In genomic region chr3:96834587-96835348, GRCm38 (mm10) we compare ENCODE assay signal across 22 mouse cellular contexts. TPM values are rescaled to one million over a fixed set of nuclear protein-coding genes. Genes with fewer than 3 reads are reported as not detected.
DNase-seq lines count a peak whose midpoint lies in the region; TF ChIP-seq lines count a peak whose summit lies in the region.
"Had no signal": no experiment of that assay in that cellular context is flagged by ENCODE, and none has a peak within 500 bp of the region (broad histone marks: within the 10 kb centered on the region; RNA-seq: fewer than 3 reads in every experiment).

No protein-coding gene starts in this region.

- peaks cover 3% of the 10 kb centered on the region; the same call in 1 of the 2 replicates for H3K4me1 ChIP-seq in testis, adult 2 months (ENCODE audit: control insufficient read depth, insufficient read depth, low read length)
- H3K4me1 ChIP-seq in small intestine, adult 2 months (ENCODE audit: control insufficient read depth, insufficient read depth, insufficient read length, low read length) = peaks cover 17% of the 10 kb centered on the region; the same call in 1 of the 2 replicates
- H3K4me1 ChIP-seq: embryonic facial prominence, embryonic 12.5 days; forebrain, embryonic 15.5 days; heart, embryonic 12.5 days had no signal

- no peak for TF ChIP-seq CTCF in testis, adult 2 months (IDR thresholded peaks at IDR 0.05; ENCODE audit: control insufficient read depth, insufficient read depth, insufficient replicate concordance, low read depth, low read length)
- no peak for TF ChIP-seq CTCF in small intestine, adult 2 months (IDR thresholded peaks at IDR 0.05; ENCODE audit: extremely low read depth, insufficient read length, insufficient replicate concordance, low read depth, low read length)

- intact Hi-C loops in left cerebral cortex, postnatal 36 days (cut with DNase I) = no loop called here

- 57% methylated on average over 7 of the region's 7 CpGs for WGBS in small intestine, adult 2 months

- H3K27me3 ChIP-seq in testis, adult 2 months (ENCODE audit: control insufficient read depth, insufficient read depth, low read length) = no peaks in the 10 kb centered on the region
- H3K27me3 ChIP-seq in small intestine, adult 2 months (ENCODE audit: control insufficient read depth, insufficient read depth, low read length) = no peaks in the 10 kb centered on the region
- H3K27me3 ChIP-seq: embryonic facial prominence, embryonic 12.5 days; forebrain, embryonic 15.5 days; heart, embryonic 12.5 days had no signal

- no peak overlapping the region for H3K27ac ChIP-seq in testis, adult 2 months (ENCODE audit: control insufficient read depth, insufficient read depth, low read depth, low read length)
- peak overlapping the region; percentile 85 for H3K27ac ChIP-seq in small intestine, adult 2 months (ENCODE audit: insufficient read depth, low read depth, low read length)
- H3K27ac ChIP-seq: embryonic facial prominence, embryonic 12.5 days; forebrain, embryonic 15.5 days; heart, adult 2 months; hindbrain, embryonic 10.5 days had no signal

- no peaks in the 10 kb centered on the region for H3K36me3 ChIP-seq in testis, adult 2 months (ENCODE audit: control insufficient read depth, insufficient read depth, low read length)
- H3K36me3 ChIP-seq in small intestine, adult 2 months (ENCODE audit: control insufficient read depth, insufficient read depth, low read length) = peaks cover 10% of the 10 kb centered on the region; the same call in 1 of the 2 replicates
- H3K36me3 ChIP-seq: embryonic facial prominence, embryonic 12.5 days; forebrain, embryonic 15.5 days; heart, embryonic 12.5 days; hindbrain, embryonic 10.5 days had no signal

- peak overlapping the region; percentile 67 for H3K4me3 ChIP-seq in testis, adult 2 months (ENCODE audit: control insufficient read depth, low read depth, low read length)
- H3K4me3 ChIP-seq in small intestine, adult 2 months (ENCODE audit: low read depth, low read length) = peak overlapping the region; percentile 5; the same call in 1 of the 2 replicates
- H3K4me3 ChIP-seq: embryonic facial prominence, embryonic 12.5 days; forebrain, embryonic 15.5 days; heart, adult 2 months; heart, embryonic 12.5 days; hindbrain, embryonic 10.5 days had no signal

- no peak for TF ChIP-seq POLR2A in testis, adult 2 months (IDR thresholded peaks at IDR 0.05; ENCODE audit: control insufficient read depth, low read depth, low read length)
- TF ChIP-seq POLR2A in small intestine, adult 2 months (IDR thresholded peaks at IDR 0.05; ENCODE audit: low read depth, low read length) = no peak

- DNase-seq in testis, postnatal 10 days (ENCODE audit: low spot score) = no peak
- peak; percentile 88 for DNase-seq in kidney, adult 9 months
- DNase-seq in kidney, postnatal 10 days = peak; percentile 53
- no peak for DNase-seq in adrenal gland, postnatal 14 days
- DNase-seq in ovary, postnatal 14 days (ENCODE audit: low spot score) = no peak
- no peak for DNase-seq in left cerebral cortex, postnatal 36 days (ENCODE audit: low spot score in 2 of 2)
- DNase-seq: adrenal gland, adult 2 months; adrenal gland, postnatal 36 days; cerebellum, adult 8-10 months; cerebellum, postnatal 14 days; gastrocnemius, postnatal 10 days; heart, adult 2 months had no signal

RNA-seq across cellular contexts. Expression of gene Cd160, which starts 5.6 kb away (rescaled TPM):
- not detected in 2 replicates for polyA plus RNA-seq in testis, adult 2 months (2012; rRNA removed)
- polyA plus RNA-seq in small intestine, adult 2 months (2012; rRNA removed) = 2.4 and 3.4 TPM in 2 replicates
- total RNA-seq in adrenal gland, postnatal 14 days (2021) = not detected in 2 replicates
- not detected for total RNA-seq in left cerebral cortex, postnatal 36 days (2021)
- total RNA-seq: adrenal gland, adult 2 months; common myeloid progenitor, adult 5-6 weeks; gastrocnemius, postnatal 10 days; gastrocnemius, postnatal 4 days; heart, adult 2 months; heart, postnatal 25 days had no signal
- polyA plus RNA-seq: forebrain, embryonic 11.5 days; heart, embryonic 12.5 days had no signal

RNA-seq across cellular contexts. Expression of gene Pdzk1, which starts 5.7 kb away (rescaled TPM):
- polyA plus RNA-seq in testis, adult 2 months (2012; rRNA removed) = 132 and 143 TPM in 2 replicates
- polyA plus RNA-seq in small intestine, adult 2 months (2012; rRNA removed) = 11.4 and 58.3 TPM in 2 replicates
- total RNA-seq in adrenal gland, postnatal 14 days (2021) = 0.26 and 4.2 TPM in 2 replicates
- total RNA-seq in left cerebral cortex, postnatal 36 days (2021) = under 1 TPM; 0.15 to 0.34 TPM
- total RNA-seq: adrenal gland, postnatal 36 days; gastrocnemius, postnatal 10 days; heart, adult 2 months; heart, postnatal 25 days had no signal
- polyA plus RNA-seq: adrenal gland, adult 2 months; embryonic facial prominence, embryonic 12.5 days; forebrain, embryonic 11.5 days had no signal

Comparison
In these comparisons a context has a peak if more than half of its experiments do, and no peak if none do; other contexts are left out.
1. DNase-seq: peak in kidney, adult 9 months (single experiment) and kidney, postnatal 10 days (single experiment); none in testis, postnatal 10 days (single experiment), adrenal gland, postnatal 14 days (single experiment), ovary, postnatal 14 days (single experiment) and left cerebral cortex, postnatal 36 days (0 of 2).